Mouse (Mus musculus): ENCODE data around the gene Vasn.

The Vasn gene

GRCm38 (mm10) chr16:4641119-4641838 lies 1.5 kb downstream of the Vasn start:
- DNase-seq (ENCODE audit: inconsistent age in 2 of 2, low spot score in 1 of 2): no peak

- DNase-seq (ENCODE audit: inconsistent age in 2 of 2, low spot score in 1 of 2): peak in 1 of 2 experiments; percentile 53
Observed at GRCm38 (mm10) chr16:4642190-4642589, 2.4 kb downstream of the Vasn start.

- DNase-seq (ENCODE audit: inconsistent age in 2 of 2, low spot score in 1 of 2): peak in 1 of 2 experiments; percentile 37
Observed at GRCm38 (mm10) chr16:4642937-4643336, 3.2 kb downstream of the Vasn start.

GRCm38 (mm10) chr16:4643670-4644419 lies 4.1 kb downstream of the Vasn start:
- peak; percentile 85 to 93 for DNase-seq (ENCODE audit: inconsistent age in 2 of 2, low spot score in 1 of 2)

- DNase-seq (ENCODE audit: inconsistent age in 2 of 2, low spot score in 1 of 2): no peak
Observed at GRCm38 (mm10) chr16:4645867-4646266, 6.1 kb downstream of the Vasn start.

GRCm38 (mm10) chr16:4646831-4647230 lies 7.1 kb downstream of the Vasn start:
- peak in 1 of 2 experiments; percentile 32 for DNase-seq (ENCODE audit: inconsistent age in 2 of 2, low spot score in 1 of 2)

- peak; percentile 76 to 86 for DNase-seq (ENCODE audit: inconsistent age in 2 of 2, low spot score in 1 of 2)
Observed at GRCm38 (mm10) chr16:4647651-4648141, 8.0 kb downstream of the Vasn start.

GRCm38 (mm10) chr16:4648416-4649023 lies 8.8 kb downstream of the Vasn start:
- no peak for DNase-seq (ENCODE audit: inconsistent age in 2 of 2, low spot score in 1 of 2)

GRCm38 (mm10) chr16:4649211-4649610 lies 9.5 kb downstream of the Vasn start:
- no peak for DNase-seq (ENCODE audit: inconsistent age in 2 of 2, low spot score in 1 of 2)

- no peak for DNase-seq (ENCODE audit: inconsistent age in 2 of 2, low spot score in 1 of 2)
Observed at GRCm38 (mm10) chr16:4649692-4650091, 10.0 kb downstream of the Vasn start.

GRCm38 (mm10) chr16:4650161-4650560 lies 10.4 kb downstream of the Vasn start:
- DNase-seq (ENCODE audit: inconsistent age in 2 of 2, low spot score in 1 of 2): no peak

GRCm38 (mm10) chr16:4651081-4651480 lies 11.3 kb downstream of the Vasn start:
- DNase-seq (ENCODE audit: inconsistent age in 2 of 2, low spot score in 1 of 2): peak in 1 of 2 experiments; percentile 33

GRCm38 (mm10) chr16:4651624-4652023 lies 11.9 kb downstream of the Vasn start:
- peak; percentile 33 to 42 for DNase-seq (ENCODE audit: inconsistent age in 2 of 2, low spot score in 1 of 2)

- DNase-seq (ENCODE audit: inconsistent age in 2 of 2, low spot score in 1 of 2): peak in 1 of 2 experiments; percentile 45
Observed at GRCm38 (mm10) chr16:4652707-4653416, 13.1 kb downstream of the Vasn start.

- DNase-seq (ENCODE audit: inconsistent age in 2 of 2, low spot score in 1 of 2): no peak
Observed at GRCm38 (mm10) chr16:4654706-4655105, 15.0 kb downstream of the Vasn start.

GRCm38 (mm10) chr16:4655251-4655734 lies 15.6 kb downstream of the Vasn start:
- no peak for DNase-seq (ENCODE audit: inconsistent age in 2 of 2, low spot score in 1 of 2)

- peak in 1 of 2 experiments; percentile 45 for DNase-seq (ENCODE audit: inconsistent age in 2 of 2, low spot score in 1 of 2)
Observed at GRCm38 (mm10) chr16:4655764-4656570, 16.2 kb downstream of the Vasn start.

- DNase-seq (ENCODE audit: inconsistent age in 2 of 2, low spot score in 1 of 2): no peak
Observed at GRCm38 (mm10) chr16:4656571-4657081, 16.9 kb downstream of the Vasn start.

GRCm38 (mm10) chr16:4658781-4659245 lies 19.1 kb downstream of the Vasn start:
- peak in 1 of 2 experiments; percentile 26 for DNase-seq (ENCODE audit: inconsistent age in 2 of 2, low spot score in 1 of 2)

GRCm38 (mm10) chr16:4659326-4659725 lies 19.6 kb downstream of the Vasn start:
- no peak for DNase-seq (ENCODE audit: inconsistent age in 2 of 2, low spot score in 1 of 2)

Measured in adrenal gland, adult (tissue).